Mouse (Mus musculus) myocyte (in vitro differentiated cells): Measurements from ENCODE around the gene Vti1a. TPM values are rescaled to one million over a fixed set of nuclear protein-coding genes. Genes with fewer than 3 reads are reported as not detected.

Experiments
- H3K27me3 ChIP-seq: one replicate; pipeline ENCODE4 v1.6.1; 2011; ENCODE audit not compliant: control insufficient read depth, insufficient read depth, insufficient read length
- H3K36me3 ChIP-seq: one replicate; pipeline ENCODE4 v1.6.1; 2011; ENCODE audit not compliant: control insufficient read depth, insufficient read depth
- H3K4me2 ChIP-seq: one replicate; pipeline ENCODE4 v1.6.1; 2011; ENCODE audit warnings: low read depth, control low read depth
- H3K4me3 ChIP-seq: one replicate; pipeline ENCODE4 v1.5.1; 2011; ENCODE audit warnings: mild to moderate bottlenecking, control low read depth, moderate library complexity
- H3K79me2 ChIP-seq: one replicate; pipeline ENCODE4 v1.6.1; 2011; ENCODE audit not compliant: control insufficient read depth, insufficient read depth
- H3ac ChIP-seq: one replicate; pipeline ENCODE4 v1.6.1; 2011; ENCODE audit not compliant: control insufficient read depth, insufficient read length
- CEBPB ChIP-seq: IDR thresholded peaks from 2 replicates; pipeline ENCODE4 v1.6.1; 2011; ENCODE audit warnings: mild to moderate bottlenecking, moderate library complexity; ENCODE audit not compliant: poor library complexity, insufficient read depth, severe bottlenecking
- E2F4 ChIP-seq: IDR thresholded peaks from one replicate; pipeline ENCODE4 v1.6.1; 2011; ENCODE audit warnings: mild to moderate bottlenecking, control low read depth, moderate library complexity; ENCODE audit not compliant: insufficient read depth
- MAX ChIP-seq: IDR thresholded peaks from one replicate; pipeline ENCODE4 v1.6.1; 2011; ENCODE audit warnings: low read depth, mild to moderate bottlenecking, control low read depth
- MYOD1 ChIP-seq, 3 experiments: IDR thresholded peaks; one replicate each; pipeline ENCODE4 v1.6.1; 2011; ENCODE audit warnings: control low read depth in 2 of 3, low read depth in 2 of 3, mild to moderate bottlenecking in 2 of 3, moderate library complexity in 1 of 3; ENCODE audit not compliant: insufficient read length in 2 of 3, control insufficient read depth in 1 of 3
- MYOG ChIP-seq, 3 experiments: IDR thresholded peaks; one replicate each; pipeline ENCODE4 v1.6.1; 2011; ENCODE audit warnings: control low read depth in 2 of 3, low read depth in 2 of 3, mild to moderate bottlenecking in 2 of 3; ENCODE audit not compliant: insufficient read length in 2 of 3, control insufficient read depth in 1 of 3, insufficient read depth in 1 of 3
- POLR2A ChIP-seq: IDR thresholded peaks from one replicate; pipeline ENCODE4 v1.6.1; 2011; ENCODE audit warnings: low read depth, mild to moderate bottlenecking, control low read depth, moderate library complexity; ENCODE audit not compliant: insufficient read length
- POLR2AphosphoS2 ChIP-seq: IDR thresholded peaks from one replicate; pipeline ENCODE4 v1.6.1; 2011; ENCODE audit warnings: low read depth, control low read depth; ENCODE audit not compliant: insufficient read length
- REST ChIP-seq: IDR thresholded peaks from one replicate; pipeline ENCODE4 v1.6.1; 2011; ENCODE audit warnings: mild to moderate bottlenecking, control low read depth, moderate library complexity; ENCODE audit not compliant: insufficient read depth, insufficient read length
- SRF ChIP-seq: IDR thresholded peaks from one replicate; pipeline ENCODE4 v1.6.1; 2011; ENCODE audit warnings: low read depth; ENCODE audit not compliant: control insufficient read depth, insufficient read length
- TCF12 ChIP-seq: IDR thresholded peaks from one replicate; pipeline ENCODE4 v1.6.1; 2011; ENCODE audit warnings: mild to moderate bottlenecking, control low read depth; ENCODE audit not compliant: poor library complexity, insufficient read depth, severe bottlenecking
- TCF3 ChIP-seq: IDR thresholded peaks from one replicate; pipeline ENCODE4 v1.6.1; 2011; ENCODE audit warnings: low read depth, control low read depth; ENCODE audit not compliant: insufficient read length
- USF1 ChIP-seq: IDR thresholded peaks from one replicate; pipeline ENCODE4 v1.6.1; 2011; ENCODE audit warnings: low read depth, mild to moderate bottlenecking, control low read depth, moderate library complexity
- polyA plus RNA-seq: library from polyadenylated mRNA; unstranded; fragments of >200 nt; fragmentation: generic; extraction: Trizol; gene quantifications from one replicate; pipeline ENCODE4 v1.2.1, GENCODE M21; 2012; ENCODE audit warnings: missing spikeins

The Vti1a gene
- polyA plus RNA-seq, 1 experiment: 10.5 TPM

- no peaks in the 10 kb centered on the region for H3K27me3 ChIP-seq
- no peak overlapping the region for H3K4me2 ChIP-seq
- no peak overlapping the region for H3K4me3 ChIP-seq
- H3ac ChIP-seq: no peak overlapping the region
- TF ChIP-seq TCF3: no peak
- no peak for TF ChIP-seq USF1
- TF ChIP-seq E2F4: no peak
- no peak for TF ChIP-seq POLR2A
- no peak for TF ChIP-seq POLR2AphosphoS2
- TF ChIP-seq MYOD1 (IDR thresholded peaks at IDR 0.05; ENCODE audit: control insufficient read depth in 1 of 3, insufficient read length in 2 of 3, low read depth in 2 of 3): no peak
- TF ChIP-seq MYOG (IDR thresholded peaks at IDR 0.05; ENCODE audit: control insufficient read depth in 1 of 3, insufficient read depth in 1 of 3, insufficient read length in 2 of 3, low read depth in 2 of 3): no peak
- TF ChIP-seq SRF: no peak
- no peak for TF ChIP-seq REST
- no peak for TF ChIP-seq CEBPB
- no peak for TF ChIP-seq TCF12
- no peak for TF ChIP-seq MAX
- H3K36me3 ChIP-seq: no peaks in the 10 kb centered on the region
- no peaks in the 10 kb centered on the region for H3K79me2 ChIP-seq
These were observed 46.5 kb downstream of the Vti1a start for GRCm38 (mm10) chr19:55362606-55363005.

GRCm38 (mm10) chr19:55369691-55370090 is 53.6 kb downstream of the Vti1a start:
- Histone ChIP-seq H3K79me2 (no peaks in the 10 kb centered on the region), H3K4me3 (no peak overlapping the region), H3K4me2 (no peak overlapping the region), H3K36me3 (no peaks in the 10 kb centered on the region), H3ac (no peak overlapping the region), H3K27me3 (no peaks in the 10 kb centered on the region)
- TF ChIP-seq POLR2A (no peak), TCF3 (no peak), MYOD1 (IDR thresholded peaks at IDR 0.05; ENCODE audit: control insufficient read depth in 1 of 3, insufficient read length in 2 of 3, low read depth in 2 of 3) (no peak), REST (no peak)

GRCm38 (mm10) chr19:55376331-55376730 is 60.2 kb downstream of the Vti1a start:
- no peaks in the 10 kb centered on the region for H3K27me3 ChIP-seq

DNA sequence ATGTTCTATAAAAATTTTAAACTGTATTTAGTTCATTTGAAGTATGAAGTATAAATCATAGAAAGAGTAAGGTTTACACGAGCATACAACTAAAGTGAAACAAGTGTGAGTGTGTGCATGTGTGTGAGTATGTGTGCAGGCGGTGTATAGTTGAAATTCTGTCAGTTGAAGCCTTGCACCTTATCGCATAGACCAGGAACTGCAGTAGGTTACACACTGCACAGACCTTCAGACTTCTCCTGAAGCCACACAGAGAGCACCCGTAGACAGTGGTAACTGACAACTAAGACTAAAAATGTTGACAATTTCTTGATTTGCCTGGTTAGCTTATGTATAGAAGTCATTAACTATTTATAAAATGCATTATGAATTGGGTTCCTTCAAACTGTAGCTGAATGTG is 61.4 kb downstream of the Vti1a start:
- Histone ChIP-seq H3K36me3 (peaks cover 5% of the 10 kb centered on the region), H3K79me2 (no peaks in the 10 kb centered on the region), H3K4me2 (no peak overlapping the region), H3K27me3 (no peaks in the 10 kb centered on the region), H3ac (no peak overlapping the region), H3K4me3 (no peak overlapping the region)
- TF ChIP-seq CEBPB (no peak), POLR2AphosphoS2 (no peak), MYOD1 (IDR thresholded peaks at IDR 0.05; ENCODE audit: control insufficient read depth in 1 of 3, insufficient read length in 2 of 3, low read depth in 2 of 3) (no peak), E2F4 (no peak), SRF (no peak), TCF12 (no peak), REST (no peak), MYOG (IDR thresholded peaks at IDR 0.05; ENCODE audit: control insufficient read depth in 1 of 3, insufficient read depth in 1 of 3, insufficient read length in 2 of 3, low read depth in 2 of 3) (no peak)

More at GRCm38 (mm10) chr19:55376331-55376730, 60.2 kb downstream of the Vti1a start:
- Histone ChIP-seq H3K36me3 (peaks cover 5% of the 10 kb centered on the region), H3K4me2 (no peak overlapping the region), H3K79me2 (no peaks in the 10 kb centered on the region), H3K4me3 (no peak overlapping the region), H3ac (no peak overlapping the region)
- TF ChIP-seq CEBPB: no peak
- no peak for TF ChIP-seq POLR2AphosphoS2
- no peak for TF ChIP-seq SRF
- no peak for TF ChIP-seq MYOG (IDR thresholded peaks at IDR 0.05; ENCODE audit: control insufficient read depth in 1 of 3, insufficient read depth in 1 of 3, insufficient read length in 2 of 3, low read depth in 2 of 3)
- TF ChIP-seq POLR2A: no peak
- no peak for TF ChIP-seq TCF12
- no peak for TF ChIP-seq USF1
- no peak for TF ChIP-seq TCF3
- TF ChIP-seq REST: no peak

- Histone ChIP-seq H3K4me2 (no peak overlapping the region), H3K27me3 (no peaks in the 10 kb centered on the region), H3K36me3 (peaks cover 5% of the 10 kb centered on the region), H3ac (no peak overlapping the region), H3K79me2 (no peaks in the 10 kb centered on the region), H3K4me3 (no peak overlapping the region)
- TF ChIP-seq MAX (no peak), POLR2AphosphoS2 (no peak), MYOG (IDR thresholded peaks at IDR 0.05; ENCODE audit: control insufficient read depth in 1 of 3, insufficient read depth in 1 of 3, insufficient read length in 2 of 3, low read depth in 2 of 3) (no peak), TCF3 (no peak), TCF12 (no peak)
These were observed 62.8 kb downstream of the Vti1a start for GRCm38 (mm10) chr19:55378884-55379283.
